Mouse (Mus musculus): ENCODE data around the gene Cnnm3.

DNA sequence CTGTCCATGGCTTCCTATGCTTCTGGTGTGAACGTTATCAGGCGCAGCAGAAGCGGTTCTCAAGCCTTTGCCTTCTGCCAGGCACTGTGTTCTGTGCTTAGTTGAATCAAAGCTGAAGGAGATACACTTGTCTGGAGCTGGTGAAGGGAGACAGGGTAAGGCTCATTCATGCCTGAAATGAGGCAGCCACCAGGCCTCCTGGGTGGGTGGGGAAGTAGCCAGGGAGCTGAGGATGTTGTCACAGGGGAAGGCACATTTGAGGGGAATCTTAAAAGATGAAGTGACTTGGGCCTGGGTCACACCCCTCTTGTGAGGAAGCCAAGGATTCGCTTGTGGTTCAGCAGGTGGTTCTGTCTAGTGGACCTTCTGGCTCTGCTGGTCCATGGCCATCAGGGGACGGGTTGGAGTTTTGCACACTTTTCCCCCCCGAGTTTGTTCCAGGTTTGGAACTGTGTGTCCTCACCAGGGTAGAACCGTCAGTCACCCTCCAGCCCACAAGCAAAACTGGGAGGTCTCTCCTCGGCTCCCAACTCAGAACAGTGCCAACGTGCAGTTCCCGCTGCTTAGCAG, 38.4 kb upstream of the Cnnm3 start:
- no peak for TF ChIP-seq CTCF (IDR thresholded peaks at IDR 0.05; ENCODE audit: borderline replicate concordance, insufficient read depth, low read depth, low read length)
- no peak for TF ChIP-seq POLR2A (IDR thresholded peaks at IDR 0.05; ENCODE audit: borderline replicate concordance, insufficient read depth, low read length)
